Mouse (Mus musculus) CH12.LX (cell line): ENCODE results near the gene Egfl8.

Source experiments
- BHLHE40 ChIP-seq: IDR thresholded peaks from 2 replicates; pipeline ENCODE4 v1.6.1; 2011; ENCODE audit warnings: mild to moderate bottlenecking, low read depth, low read length, improper control_type of control experiment
- CTCF ChIP-seq, 2 experiments: IDR thresholded peaks in 1 of 2; conservative IDR thresholded peaks in 1 of 2; 2 replicates each; pipeline ENCODE4 v1.5.1; 2011 to 2012; ENCODE audit warnings: low read depth in 2 of 2, low read length in 2 of 2, improper control_type of control experiment in 1 of 2, inconsistent platforms in 1 of 2, mild to moderate bottlenecking in 1 of 2, moderate library complexity in 1 of 2
- E2F4 ChIP-seq: IDR thresholded peaks from 2 replicates; pipeline ENCODE4 v1.6.1; 2011; ENCODE audit warnings: low read depth, low read length, improper control_type of control experiment; ENCODE audit not compliant: insufficient replicate concordance
- ETS1 ChIP-seq: conservative IDR thresholded peaks from 2 replicates; pipeline ENCODE4 v1.6.1; 2012; ENCODE audit warnings: low read depth, mild to moderate bottlenecking, inconsistent platforms, low read length, improper control_type of control experiment, moderate library complexity
- KAT2A ChIP-seq: IDR thresholded peaks from 2 replicates; pipeline ENCODE4 v1.6.1; 2012; ENCODE audit warnings: low read length, improper control_type of control experiment, inconsistent platforms; ENCODE audit not compliant: insufficient replicate concordance
- MAZ ChIP-seq: IDR thresholded peaks from 2 replicates; pipeline ENCODE4 v1.6.1; 2012; ENCODE audit warnings: low read depth, mild to moderate bottlenecking, inconsistent platforms, low read length, improper control_type of control experiment, moderate library complexity
- MXI1 ChIP-seq: IDR thresholded peaks from 2 replicates; pipeline ENCODE4 v1.6.1; 2011; ENCODE audit warnings: mild to moderate bottlenecking, low read depth, low read length, improper control_type of control experiment
- MYC ChIP-seq: IDR thresholded peaks from 2 replicates; pipeline ENCODE4 v1.6.1; 2011; ENCODE audit warnings: low read depth, mild to moderate bottlenecking, improper control_type of control experiment, low read length
- POLR2A ChIP-seq: IDR thresholded peaks from 2 replicates; pipeline ENCODE4 v1.6.1; 2011; ENCODE audit warnings: low read depth, mild to moderate bottlenecking, improper control_type of control experiment, low read length
- POLR2AphosphoS2 ChIP-seq: IDR thresholded peaks from 2 replicates; pipeline ENCODE4 v1.6.1; 2011; ENCODE audit warnings: low read depth, low read length, improper control_type of control experiment
- RCOR1 ChIP-seq: conservative IDR thresholded peaks from 2 replicates; pipeline ENCODE4 v1.6.1; 2012; ENCODE audit warnings: low read depth, mild to moderate bottlenecking, inconsistent platforms, low read length, improper control_type of control experiment
- SMC3 ChIP-seq: IDR thresholded peaks from 2 replicates; pipeline ENCODE4 v1.6.1; 2011; ENCODE audit warnings: low read depth, low read length, improper control_type of control experiment
- USF2 ChIP-seq: conservative IDR thresholded peaks from 2 replicates; pipeline ENCODE4 v1.6.1; 2011; ENCODE audit warnings: low read depth, low read length, improper control_type of control experiment
- ZC3H11A ChIP-seq: IDR thresholded peaks from 2 replicates; pipeline ENCODE4 v1.6.1; 2012; ENCODE audit warnings: low read depth, mild to moderate bottlenecking, inconsistent platforms, low read length, improper control_type of control experiment

- no peak for TF ChIP-seq MAZ
- TF ChIP-seq ETS1: no peak
- no peak for TF ChIP-seq KAT2A
- no peak for TF ChIP-seq CTCF (conservative IDR thresholded peaks at IDR 0.05 in 1 of 2, IDR thresholded peaks at IDR 0.05 in 1 of 2; ENCODE audit: low read depth in 2 of 2, low read length in 2 of 2)
- TF ChIP-seq ZC3H11A: no peak
- TF ChIP-seq MXI1: no peak
- no peak for TF ChIP-seq E2F4
- no peak for TF ChIP-seq BHLHE40
- no peak for TF ChIP-seq MYC
- TF ChIP-seq SMC3: no peak
- TF ChIP-seq RCOR1: no peak
- TF ChIP-seq USF2: no peak
- no peak for TF ChIP-seq POLR2AphosphoS2
- TF ChIP-seq POLR2A: no peak
Observed at GRCm38 (mm10) chr17:34662978-34663377, 47.2 kb upstream of the Egfl8 start.
